In the genomic region with DNA sequence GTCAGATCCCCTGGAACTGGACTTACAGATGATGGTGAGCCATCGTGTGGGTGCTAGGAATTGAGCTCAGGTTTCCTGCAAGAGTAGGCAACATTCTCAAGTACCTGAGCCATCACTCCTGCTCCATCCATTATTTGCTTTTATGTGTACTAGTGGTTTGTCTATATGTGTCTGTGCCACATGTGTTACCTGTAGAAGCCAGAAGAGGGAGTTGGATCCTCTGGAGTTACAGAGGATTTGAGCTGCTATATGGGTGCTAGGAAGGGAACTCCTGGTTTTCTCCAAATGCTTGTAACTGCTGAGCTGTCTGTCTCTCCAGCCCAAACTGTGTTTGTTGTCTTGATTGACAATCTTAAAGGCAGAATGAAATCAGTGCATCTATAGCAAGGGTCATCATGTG, we compare ENCODE assay signal across 11 mouse cellular contexts. TPM values are rescaled to one million over a fixed set of nuclear protein-coding genes. Genes with fewer than 3 reads are reported as not detected.
DNase-seq lines count a peak whose midpoint lies in the region; ATAC-seq and TF ChIP-seq lines count a peak whose summit lies in the region.
"Had no signal": no experiment of that assay in that cellular context is flagged by ENCODE, and none has a peak within 500 bp of the region (broad histone marks: within the 10 kb centered on the region; RNA-seq: fewer than 3 reads in every experiment).

No protein-coding gene starts in this region.

- peaks cover 3% of the 10 kb centered on the region; the same call in 1 of the 2 replicates for H3K36me3 ChIP-seq in embryonic facial prominence, embryonic 11.5 days (replicated peaks; ENCODE audit: control insufficient read depth, insufficient read depth, low read depth, low read length)
- peaks cover 91% of the 10 kb centered on the region for H3K36me3 ChIP-seq in embryonic facial prominence, embryonic 10.5 days (replicated peaks)
- H3K36me3 ChIP-seq in lung, embryonic 14.5 days (ENCODE audit: insufficient read depth) = peaks cover 66% of the 10 kb centered on the region
- peaks cover 90% of the 10 kb centered on the region for H3K36me3 ChIP-seq in limb, embryonic 10.5 days

- no peaks in the 10 kb centered on the region for H3K4me1 ChIP-seq in embryonic facial prominence, embryonic 11.5 days (ENCODE audit: control insufficient read depth, insufficient read depth, low read length)
- H3K4me1 ChIP-seq in embryonic facial prominence, embryonic 10.5 days = no peaks in the 10 kb centered on the region
- H3K4me1 ChIP-seq in lung, embryonic 14.5 days (ENCODE audit: insufficient read depth) = no peaks in the 10 kb centered on the region
- H3K4me1 ChIP-seq in limb, embryonic 10.5 days = no peaks in the 10 kb centered on the region
- H3K4me1 ChIP-seq: neural tube, embryonic 12.5 days had no signal

- peak; percentile 20 for DNase-seq in embryonic facial prominence, embryonic 11.5 days (ENCODE audit: low spot score)
- DNase-seq in embryonic facial prominence, embryonic 10.5 days (ENCODE audit: low spot score) = no peak
- DNase-seq in lung, embryonic 14.5 days = peak; percentile 46
- DNase-seq in lung, postnatal 4 days = no peak
- DNase-seq in retina, postnatal 1 day = peak; percentile 37
- DNase-seq in limb, embryonic 10.5 days (ENCODE audit: low spot score) = no peak
- no peak for DNase-seq in cerebellum, adult 9-11 months
- DNase-seq: gastrocnemius, postnatal 36 days; kidney, adult 8-10 months had no signal

- TF ChIP-seq CTCF in lung, embryonic 14.5 days (IDR thresholded peaks at IDR 0.05; ENCODE audit: low read depth) = peak; percentile 50

- H3K9ac ChIP-seq in embryonic facial prominence, embryonic 11.5 days (replicated peaks; ENCODE audit: low read length) = no peak overlapping the region
- no peak overlapping the region for H3K9ac ChIP-seq in lung, embryonic 14.5 days
- H3K9ac ChIP-seq: neural tube, embryonic 12.5 days had no signal

- H3K27me3 ChIP-seq in embryonic facial prominence, embryonic 11.5 days (ENCODE audit: control insufficient read depth, insufficient read depth, low read length) = no peaks in the 10 kb centered on the region
- H3K27me3 ChIP-seq in embryonic facial prominence, embryonic 10.5 days (replicated peaks; ENCODE audit: low read depth, poor library complexity, severe bottlenecking) = no peaks in the 10 kb centered on the region
- no peaks in the 10 kb centered on the region for H3K27me3 ChIP-seq in lung, embryonic 14.5 days (ENCODE audit: insufficient read depth, low read length)
- no peaks in the 10 kb centered on the region for H3K27me3 ChIP-seq in limb, embryonic 10.5 days (ENCODE audit: low read depth, poor library complexity, severe bottlenecking)
- H3K27me3 ChIP-seq: neural tube, embryonic 12.5 days had no signal

- no peak overlapping the region for H3K4me3 ChIP-seq in embryonic facial prominence, embryonic 11.5 days (ENCODE audit: low read depth, low read length)
- no peak overlapping the region for H3K4me3 ChIP-seq in embryonic facial prominence, embryonic 10.5 days
- no peak overlapping the region for H3K4me3 ChIP-seq in lung, embryonic 14.5 days (ENCODE audit: low read depth, low read length)
- H3K4me3 ChIP-seq in limb, embryonic 10.5 days = no peak overlapping the region
- H3K4me3 ChIP-seq: neural tube, embryonic 12.5 days had no signal

- WGBS in embryonic facial prominence, embryonic 11.5 days = 65% methylated on average over 1 of the region's 1 CpGs
- WGBS in embryonic facial prominence, embryonic 10.5 days = 93% methylated on average over 1 of the region's 1 CpGs
- 70% methylated on average over 1 of the region's 1 CpGs for WGBS in lung, embryonic 14.5 days
- 95% methylated on average over 1 of the region's 1 CpGs for WGBS in limb, embryonic 10.5 days

- H3K4me2 ChIP-seq in embryonic facial prominence, embryonic 11.5 days (ENCODE audit: low read depth, low read length) = no peak overlapping the region
- H3K4me2 ChIP-seq in lung, embryonic 14.5 days = no peak overlapping the region
- H3K4me2 ChIP-seq: neural tube, embryonic 12.5 days had no signal

- ATAC-seq in embryonic facial prominence, embryonic 11.5 days (replicated peaks; ENCODE audit: insufficient number of reproducible peaks, low FRiP score, low TSS enrichment, low read depth) = no peak
- no peak for ATAC-seq in lung, embryonic 14.5 days (ENCODE audit: insufficient read depth)
- peak; percentile 69 for ATAC-seq in common myeloid progenitor, adult 5-6 weeks (replicated peaks; ENCODE audit: low read depth, poor library complexity, severe bottlenecking)

- H3K27ac ChIP-seq in embryonic facial prominence, embryonic 11.5 days (replicated peaks; ENCODE audit: low read depth, low read length) = no peak overlapping the region
- H3K27ac ChIP-seq in embryonic facial prominence, embryonic 10.5 days (replicated peaks) = no peak overlapping the region
- no peak overlapping the region for H3K27ac ChIP-seq in lung, embryonic 14.5 days (ENCODE audit: low read depth)
- H3K27ac ChIP-seq in limb, embryonic 10.5 days = no peak overlapping the region
- H3K27ac ChIP-seq: neural tube, embryonic 12.5 days had no signal

- no peaks in the 10 kb centered on the region for H3K9me3 ChIP-seq in embryonic facial prominence, embryonic 11.5 days (replicated peaks; ENCODE audit: control insufficient read depth, low read length)
- H3K9me3 ChIP-seq in embryonic facial prominence, embryonic 10.5 days = no peaks in the 10 kb centered on the region
- H3K9me3 ChIP-seq in lung, embryonic 14.5 days (ENCODE audit: low read depth, low read length) = no peaks in the 10 kb centered on the region
- no peaks in the 10 kb centered on the region for H3K9me3 ChIP-seq in limb, embryonic 10.5 days (replicated peaks)
- H3K9me3 ChIP-seq: neural tube, embryonic 12.5 days had no signal

RNA-seq across cellular contexts. Expression of gene Ubn1, which starts 8.3 kb away (rescaled TPM):
- polyA plus RNA-seq in embryonic facial prominence, embryonic 11.5 days (2014; fragmentation: Nextera tagmentation; extraction: Ambion mirVana) = 21.0 and 21.5 TPM in 2 replicates
- 18.5 and 20.0 TPM in 2 replicates for polyA plus RNA-seq in embryonic facial prominence, embryonic 10.5 days (2016; fragmentation: Nextera tagmentation; extraction: Ambion mirVana)
- polyA plus RNA-seq in lung, embryonic 14.5 days (2014; fragmentation: Nextera tagmentation; extraction: Ambion mirVana) = 27.0 and 27.3 TPM in 2 replicates
- total RNA-seq in common myeloid progenitor, adult 5-6 weeks (2017) = 50.9 and 67.4 TPM in 2 replicates
- polyA plus RNA-seq in limb, embryonic 10.5 days (2016; fragmentation: Nextera tagmentation; extraction: Ambion mirVana) = 19.1 and 22.7 TPM in 2 replicates

RNA-seq across cellular contexts. Expression of gene Glyr1, which starts 8.5 kb away (rescaled TPM):
- polyA plus RNA-seq in embryonic facial prominence, embryonic 11.5 days (2014; fragmentation: Nextera tagmentation; extraction: Ambion mirVana) = 131 and 140 TPM in 2 replicates
- 211 and 221 TPM in 2 replicates for polyA plus RNA-seq in embryonic facial prominence, embryonic 10.5 days (2016; fragmentation: Nextera tagmentation; extraction: Ambion mirVana)
- 112 and 117 TPM in 2 replicates for polyA plus RNA-seq in lung, embryonic 14.5 days (2014; fragmentation: Nextera tagmentation; extraction: Ambion mirVana)
- total RNA-seq in common myeloid progenitor, adult 5-6 weeks (2017) = 89.6 and 95.6 TPM in 2 replicates
- polyA plus RNA-seq in limb, embryonic 10.5 days (2016; fragmentation: Nextera tagmentation; extraction: Ambion mirVana) = 191 and 204 TPM in 2 replicates

RNA-seq across cellular contexts. Expression of gene Rogdi, which starts 44.8 kb away (rescaled TPM):
- polyA plus RNA-seq in embryonic facial prominence, embryonic 11.5 days (2014; fragmentation: Nextera tagmentation; extraction: Ambion mirVana) = 56.5 and 60.2 TPM in 2 replicates
- 63.6 and 66.2 TPM in 2 replicates for polyA plus RNA-seq in embryonic facial prominence, embryonic 10.5 days (2016; fragmentation: Nextera tagmentation; extraction: Ambion mirVana)
- polyA plus RNA-seq in lung, embryonic 14.5 days (2014; fragmentation: Nextera tagmentation; extraction: Ambion mirVana) = 53.5 and 59.9 TPM in 2 replicates
- total RNA-seq in common myeloid progenitor, adult 5-6 weeks (2017) = 6.7 and 10.7 TPM in 2 replicates
- polyA plus RNA-seq in limb, embryonic 10.5 days (2016; fragmentation: Nextera tagmentation; extraction: Ambion mirVana) = 56.9 and 70.7 TPM in 2 replicates

RNA-seq across cellular contexts. Expression of gene Smim22, which starts 51.0 kb away (rescaled TPM):
- 1.5 and 2.2 TPM in 2 replicates for polyA plus RNA-seq in embryonic facial prominence, embryonic 11.5 days (2014; fragmentation: Nextera tagmentation; extraction: Ambion mirVana)
- 3.4 and 3.6 TPM in 2 replicates for polyA plus RNA-seq in embryonic facial prominence, embryonic 10.5 days (2016; fragmentation: Nextera tagmentation; extraction: Ambion mirVana)
- polyA plus RNA-seq in lung, embryonic 14.5 days (2014; fragmentation: Nextera tagmentation; extraction: Ambion mirVana) = 13.5 and 15.8 TPM in 2 replicates
- not detected in 2 replicates for total RNA-seq in common myeloid progenitor, adult 5-6 weeks (2017)
- polyA plus RNA-seq in limb, embryonic 10.5 days (2016; fragmentation: Nextera tagmentation; extraction: Ambion mirVana) = 1.6 and 2.2 TPM in 2 replicates
- total RNA-seq: gastrocnemius, postnatal 36 days had no signal
- polyA plus RNA-seq: neural tube, embryonic 12.5 days had no signal

Comparison
In these comparisons a context has a peak if more than half of its experiments do, and no peak if none do; other contexts are left out.
1. DNase-seq: peak in embryonic facial prominence, embryonic 11.5 days (single experiment), lung, embryonic 14.5 days (single experiment) and retina, postnatal 1 day (single experiment); none in embryonic facial prominence, embryonic 10.5 days (single experiment), lung, postnatal 4 days (0 of 2), limb, embryonic 10.5 days (single experiment) and cerebellum, adult 9-11 months (single experiment).